Mouse (Mus musculus) MEL (cell line): Measurements from ENCODE around the gene Ip6k3.

Experiments used
- CHD1 ChIP-seq: IDR thresholded peaks from 2 replicates; pipeline ENCODE4 v1.6.1; 2012; ENCODE audit warnings: low read depth, mild to moderate bottlenecking, inconsistent platforms, low read length, improper control_type of control experiment
- CTCF ChIP-seq, 3 experiments: IDR thresholded peaks in 2 of 3; conservative IDR thresholded peaks in 1 of 3; 2 replicates each; pipeline ENCODE4 v1.5.1; 2011 to 2012; ENCODE audit warnings: low read length in 3 of 3, low read depth in 2 of 3, mild to moderate bottlenecking in 2 of 3, improper control_type of control experiment in 1 of 3, inconsistent platforms in 1 of 3, mixed read lengths in 1 of 3, moderate library complexity in 1 of 3; ENCODE audit not compliant: control insufficient read depth in 1 of 3, insufficient read depth in 1 of 3, poor library complexity in 1 of 3, severe bottlenecking in 1 of 3
- MAX ChIP-seq: IDR thresholded peaks from 2 replicates; pipeline ENCODE4 v1.6.1; 2011; ENCODE audit warnings: low read length, improper control_type of control experiment
- MEF2A ChIP-seq: IDR thresholded peaks from 2 replicates; pipeline ENCODE4 v1.6.1; 2014; ENCODE audit warnings: low read depth, mild to moderate bottlenecking, inconsistent platforms, low read length, improper control_type of control experiment; ENCODE audit not compliant: poor library complexity, insufficient replicate concordance, severe bottlenecking; ENCODE audit errors: extremely low read depth
- MXI1 ChIP-seq: IDR thresholded peaks from 2 replicates; pipeline ENCODE4 v1.6.1; 2011; ENCODE audit warnings: mild to moderate bottlenecking, low read depth, low read length, improper control_type of control experiment
- NELFE ChIP-seq: IDR thresholded peaks from 2 replicates; pipeline ENCODE4 v1.6.1; 2011; ENCODE audit warnings: low read depth, low read length, improper control_type of control experiment
- POLR2A ChIP-seq, 2 experiments: IDR thresholded peaks; 2 replicates each; pipeline ENCODE4 v1.6.1; 2011 to 2012; ENCODE audit warnings: low read length in 2 of 2, mild to moderate bottlenecking in 2 of 2, control low read depth in 1 of 2, improper control_type of control experiment in 1 of 2, low read depth in 1 of 2, moderate library complexity in 1 of 2; ENCODE audit not compliant: control insufficient read depth in 1 of 2, insufficient read depth in 1 of 2, poor library complexity in 1 of 2
- POLR2AphosphoS5 ChIP-seq: IDR thresholded peaks from 2 replicates; pipeline ENCODE4 v1.6.1; 2012; ENCODE audit warnings: low read depth, borderline replicate concordance, mild to moderate bottlenecking, inconsistent platforms, low read length, moderate library complexity, mixed read lengths
- TCF12 ChIP-seq: IDR thresholded peaks from 2 replicates; pipeline ENCODE4 v1.6.1; 2014; ENCODE audit warnings: low read depth, mild to moderate bottlenecking, inconsistent platforms, low read length, improper control_type of control experiment, moderate library complexity
- USF1 ChIP-seq: IDR thresholded peaks from 2 replicates; pipeline ENCODE4 v1.6.1; 2014; ENCODE audit warnings: low read depth, mild to moderate bottlenecking, inconsistent platforms, low read length, improper control_type of control experiment, moderate library complexity
- USF2 ChIP-seq, 2 experiments: IDR thresholded peaks; 2 replicates each; pipeline ENCODE4 v1.6.1; 2011 to 2012; ENCODE audit warnings: improper control_type of control experiment in 2 of 2, low read length in 2 of 2, borderline replicate concordance in 1 of 2, inconsistent platforms in 1 of 2, low read depth in 1 of 2, mild to moderate bottlenecking in 1 of 2; ENCODE audit not compliant: insufficient read depth in 1 of 2

GRCm38 (mm10) chr17:27167545-27167944 lies at the start of gene Ip6k3:
- TF ChIP-seq CHD1 = no peak
- no peak for TF ChIP-seq NELFE
- no peak for TF ChIP-seq USF2 (IDR thresholded peaks at IDR 0.05; ENCODE audit: borderline replicate concordance in 1 of 2, insufficient read depth in 1 of 2, low read depth in 1 of 2, low read length in 2 of 2)
- no peak for TF ChIP-seq USF1
- TF ChIP-seq MXI1 = no peak
- TF ChIP-seq TCF12 = no peak
- no peak for TF ChIP-seq POLR2A (IDR thresholded peaks at IDR 0.05; ENCODE audit: control insufficient read depth in 1 of 2, insufficient read depth in 1 of 2, low read depth in 1 of 2, low read length in 2 of 2, poor library complexity in 1 of 2)
- no peak for TF ChIP-seq MAX
- TF ChIP-seq MEF2A = no peak
- TF ChIP-seq CTCF (IDR thresholded peaks at IDR 0.05 in 2 of 3, conservative IDR thresholded peaks at IDR 0.05 in 1 of 3; ENCODE audit: control insufficient read depth in 1 of 3, insufficient read depth in 1 of 3, low read depth in 2 of 3, low read length in 3 of 3, poor library complexity in 1 of 3, severe bottlenecking in 1 of 3) = no peak
- TF ChIP-seq POLR2AphosphoS5 = no peak
